Mouse (Mus musculus) gastrocnemius, postnatal 14 days (tissue): ENCODE data around the gene Ampd1. TPM values are rescaled to one million over a fixed set of nuclear protein-coding genes. Genes with fewer than 3 reads are reported as not detected.

Source experiments
- DNase-seq: peaks from one replicate; pipeline ENCODE4 v3.0.0; 2021; ENCODE audit warnings: mixed read lengths
- intact Hi-C: fragments of 180-260 bp; cut with DNase I; formaldehyde crosslinking; loops from one replicate; pipeline ENCODE4 v1.15.1; 2025; ENCODE audit warnings: low total_unique reads
- long read RNA-seq, 2 experiments: library from polyadenylated mRNA; stranded (forward); transcript quantifications; one replicate each; pipeline ENCODE4 v2.0.0; 2021
- total RNA-seq, 2 experiments: library from RNA; stranded (reverse); gene quantifications; 2 replicates each; pipeline ENCODE4 v1.2.3; 2021

The Ampd1 gene
- total RNA-seq = 100 to 1,000 TPM; 685 to 695 TPM
- long read RNA-seq, experiment 1, partial matches to known transcripts = 44 of 261 reads
- long read RNA-seq, experiment 1, other reads (novel, unspliced or antisense) = 217 of 261 reads
- long read RNA-seq, experiment 2, partial matches to known transcripts = 33 of 270 reads
- long read RNA-seq, experiment 2, other reads (novel, unspliced or antisense) = 237 of 270 reads

DNA sequence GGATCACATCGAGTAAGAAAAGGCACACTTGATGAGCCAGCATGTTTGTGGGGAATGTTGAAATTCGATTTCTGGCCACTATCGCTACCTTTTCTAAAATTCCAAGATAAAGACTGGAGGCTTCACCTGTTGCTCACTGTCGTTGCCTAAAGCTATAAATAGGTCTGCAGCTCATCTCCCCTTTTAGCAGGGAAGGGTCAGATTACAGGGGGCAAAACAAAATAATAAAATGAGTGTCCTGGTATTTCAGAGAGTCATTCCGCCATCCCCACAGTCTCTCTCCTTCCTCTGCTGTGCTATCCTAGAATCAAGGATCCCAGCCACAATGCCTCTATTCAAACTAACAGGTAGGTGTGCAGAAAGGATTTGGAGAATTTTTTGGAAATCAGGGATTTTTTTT is at the start of gene Ampd1:
Ampd1 (plus strand) TSS at position 244 of the 400 bp plus-strand sequence.
- intact Hi-C loops = no loop called here
- DNase-seq = no peak

DNA sequence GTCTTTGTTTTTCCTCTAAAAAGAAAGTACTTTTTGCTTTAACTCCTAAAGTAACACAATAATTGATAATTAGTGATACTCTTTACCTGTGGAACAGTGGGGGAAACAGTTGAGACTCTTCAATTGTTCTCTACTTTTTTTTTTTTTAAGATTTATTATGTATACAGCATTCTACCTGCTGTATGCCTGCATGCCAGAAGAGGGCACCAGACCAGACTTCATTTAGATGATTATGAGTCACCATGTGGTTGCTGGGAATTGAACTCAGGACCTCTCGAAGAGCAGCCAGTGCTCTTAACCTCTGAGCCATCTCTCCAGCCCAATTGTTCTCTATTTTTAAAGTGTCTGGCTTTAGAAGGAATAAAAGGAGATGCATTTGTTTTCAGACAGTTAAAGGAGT is 47.6 kb upstream of the Ampd1 start:
- no peak for DNase-seq
- intact Hi-C loops = no loop called here

DNA sequence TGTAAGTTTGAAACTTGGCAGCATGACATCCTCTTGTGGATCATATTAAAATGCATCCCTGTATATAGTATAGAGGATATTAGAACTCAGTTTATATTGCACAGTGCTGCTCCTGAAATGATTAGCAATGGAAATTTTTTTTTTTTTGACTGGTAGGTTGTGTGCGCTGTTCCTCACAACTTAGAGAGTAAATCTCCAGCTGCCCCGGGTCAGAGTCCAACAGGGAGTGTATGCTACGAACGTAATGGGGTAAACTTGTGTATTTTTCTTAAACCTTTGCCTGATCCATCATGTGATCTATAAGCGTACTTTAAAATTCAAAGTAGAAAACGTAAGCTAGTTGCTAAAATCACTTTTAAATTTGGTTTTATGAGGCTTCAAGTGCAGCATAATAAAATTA is 33.5 kb upstream of the Ampd1 start:
- no peak for DNase-seq
- intact Hi-C loops = no loop called here

DNA sequence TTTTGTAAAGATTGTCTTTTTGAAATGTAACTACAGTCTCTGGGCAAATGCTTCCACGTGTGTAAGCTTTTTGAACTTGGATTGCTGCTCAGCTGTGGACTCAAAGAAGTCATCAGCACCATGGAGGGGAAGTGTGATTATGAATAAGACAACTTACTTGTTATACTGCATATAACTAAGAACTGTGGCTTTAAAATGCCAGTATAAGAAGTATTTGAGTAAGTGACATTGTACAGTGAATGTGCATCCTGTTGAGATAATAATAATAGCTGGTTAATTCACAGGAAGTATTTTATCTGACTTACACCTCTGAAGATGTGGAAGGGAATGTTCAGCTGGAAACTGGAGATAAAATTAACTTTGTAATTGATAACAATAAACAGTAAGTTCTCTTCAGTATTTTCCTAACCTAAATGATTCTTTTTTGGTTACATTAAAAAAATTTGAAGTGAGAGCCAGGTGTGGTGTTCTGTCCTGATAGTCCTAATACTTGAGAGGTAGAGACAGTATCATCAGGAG is 32.9 kb upstream of the Ampd1 start:
- intact Hi-C loops = no loop called here
- no peak for DNase-seq

DNA sequence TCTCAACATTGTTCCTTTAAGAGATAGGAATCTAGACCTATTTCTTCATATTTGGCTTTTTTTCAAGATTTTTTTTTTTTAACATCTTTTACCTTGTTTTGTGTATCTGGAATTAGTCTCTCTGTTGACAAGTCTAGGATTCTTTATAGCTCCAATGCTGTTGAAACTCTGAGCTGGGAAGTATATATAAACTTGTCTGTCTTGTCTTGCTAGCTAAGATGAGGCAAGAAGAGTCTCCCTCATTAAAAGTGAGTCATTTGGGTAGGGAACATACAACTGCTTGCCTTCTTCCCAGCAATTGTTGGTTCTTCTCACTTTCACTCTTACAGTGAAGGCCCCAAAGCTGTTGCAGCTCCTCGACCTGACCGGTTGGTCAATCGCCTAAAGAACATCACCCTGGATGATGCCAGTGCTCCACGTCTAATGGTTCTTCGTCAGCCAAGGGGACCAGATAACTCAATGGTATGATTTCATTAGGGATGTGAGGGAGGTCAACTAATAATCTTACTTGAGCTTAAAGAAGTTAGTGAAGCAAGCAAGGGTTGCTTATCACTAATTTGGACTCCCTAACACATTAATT is 17.7 kb upstream of the Ampd1 start:
- no peak for DNase-seq
- intact Hi-C loops = no loop called here

DNA sequence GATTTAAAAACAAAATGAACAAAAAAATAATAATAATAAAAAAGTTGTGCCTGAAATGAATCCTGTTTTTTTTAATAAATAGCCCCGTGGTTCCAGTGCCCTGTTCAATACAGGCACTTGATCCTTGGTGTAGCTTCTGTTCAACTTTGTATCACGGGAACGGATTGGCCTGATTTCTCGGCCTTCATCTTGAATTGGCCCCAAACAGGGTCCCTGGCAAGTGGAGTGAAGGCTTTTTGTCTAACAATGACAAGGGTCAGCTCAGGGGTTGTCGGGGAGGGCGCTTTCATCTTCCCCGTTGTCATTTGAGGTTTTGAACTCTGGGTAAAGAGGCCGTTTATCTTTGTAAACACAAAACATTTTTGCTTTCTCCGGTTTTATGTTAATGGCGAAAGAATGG is 16.1 kb upstream of the Ampd1 start:
- intact Hi-C loops = no loop called here
- no peak for DNase-seq

DNA sequence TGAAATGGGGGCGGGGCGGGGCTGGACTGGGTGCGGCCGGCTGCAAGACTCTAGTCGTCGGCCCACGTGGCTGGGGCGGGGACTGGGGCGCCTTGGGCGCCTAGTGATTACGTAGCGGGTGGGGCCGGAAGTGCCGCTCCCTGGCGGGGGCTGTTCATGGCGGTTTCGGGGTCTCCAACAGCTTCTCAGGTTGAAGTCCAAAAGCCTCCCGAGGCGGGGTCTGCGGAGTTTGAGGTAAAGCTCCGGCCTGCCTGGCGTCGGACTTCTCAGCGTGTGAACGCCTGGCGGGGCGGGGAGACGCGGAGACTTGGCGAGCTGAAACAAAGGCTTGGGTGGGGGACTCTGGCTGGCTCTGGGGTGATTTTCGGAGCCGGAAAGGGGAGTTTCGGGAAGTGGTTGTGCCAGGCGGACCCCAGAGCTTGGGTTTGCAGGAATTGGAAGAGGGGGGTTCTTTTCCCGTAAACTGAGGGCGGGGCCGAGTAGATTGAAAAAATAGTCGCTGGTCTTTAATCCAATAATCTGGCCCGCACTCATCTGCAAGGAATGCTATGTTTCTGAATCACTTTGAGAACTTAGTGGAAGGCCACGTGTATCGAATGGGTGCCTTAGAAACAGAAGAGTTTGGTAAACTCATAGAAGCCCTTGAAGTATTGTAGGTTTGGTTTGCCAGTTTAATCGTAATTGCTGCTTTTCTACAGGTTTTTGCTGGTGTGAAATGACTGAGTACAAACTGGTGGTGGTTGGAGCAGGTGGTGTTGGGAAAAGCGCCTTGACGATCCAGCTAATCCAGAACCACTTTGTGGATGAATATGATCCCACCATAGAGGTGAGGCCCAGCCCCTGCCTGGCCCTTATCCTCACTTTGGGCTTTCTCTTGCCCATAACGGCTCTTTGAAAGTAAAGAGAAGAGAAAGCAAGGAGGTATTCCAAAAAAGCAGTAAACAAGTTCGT is 15.3 kb upstream of the Ampd1 start, which contains the start of gene Nras:
Nras (plus strand) TSS at position 79 of the 951 bp plus-strand sequence.
- intact Hi-C loops = no loop called here

DNA sequence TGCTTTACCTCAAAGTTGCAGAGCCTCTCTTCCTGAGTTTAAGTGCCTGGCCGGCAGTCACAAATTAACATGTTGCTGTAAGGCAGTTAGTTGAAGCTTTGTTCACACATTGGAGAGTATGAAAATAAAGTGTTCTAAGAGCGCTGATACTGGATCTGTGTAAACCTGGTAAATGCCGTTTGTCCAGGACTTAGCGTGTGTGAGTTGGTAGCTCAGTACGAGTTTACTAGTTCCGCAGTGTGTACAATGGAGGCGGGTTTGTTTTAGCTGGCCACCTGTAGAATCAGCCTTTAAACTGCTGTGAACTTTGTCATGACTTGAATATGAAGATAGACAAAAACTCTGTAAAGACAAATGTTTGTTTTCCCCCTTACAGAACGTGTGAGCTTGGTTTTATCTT is 6.9 kb upstream of the Ampd1 start:
- no peak for DNase-seq
- intact Hi-C loops = no loop called here

More for the DNA sequence above, 15.3 kb upstream of the Ampd1 start, which contains the start of gene Nras:
- DNase-seq = peak; percentile 97

DNA sequence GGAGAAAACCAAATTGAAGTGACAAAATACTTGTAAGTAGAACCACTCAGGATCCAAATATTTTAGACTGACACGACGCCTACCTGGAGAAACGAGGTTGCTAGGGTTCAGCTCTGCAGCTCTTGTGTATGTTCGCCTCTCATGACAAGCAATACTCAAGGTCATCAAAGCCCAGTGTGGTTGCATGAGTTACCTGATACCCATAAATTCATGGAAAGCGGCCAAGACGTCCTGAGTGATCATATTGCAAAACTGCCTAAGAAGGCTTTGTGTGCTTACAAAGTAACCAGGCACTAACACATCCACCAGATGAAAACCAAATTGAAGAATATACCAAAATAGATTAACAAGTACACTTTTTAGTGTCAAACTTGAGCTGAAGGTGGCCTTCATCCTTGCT is 4.8 kb upstream of the Ampd1 start:
- intact Hi-C loops = no loop called here
- DNase-seq = peak; percentile 18

DNA sequence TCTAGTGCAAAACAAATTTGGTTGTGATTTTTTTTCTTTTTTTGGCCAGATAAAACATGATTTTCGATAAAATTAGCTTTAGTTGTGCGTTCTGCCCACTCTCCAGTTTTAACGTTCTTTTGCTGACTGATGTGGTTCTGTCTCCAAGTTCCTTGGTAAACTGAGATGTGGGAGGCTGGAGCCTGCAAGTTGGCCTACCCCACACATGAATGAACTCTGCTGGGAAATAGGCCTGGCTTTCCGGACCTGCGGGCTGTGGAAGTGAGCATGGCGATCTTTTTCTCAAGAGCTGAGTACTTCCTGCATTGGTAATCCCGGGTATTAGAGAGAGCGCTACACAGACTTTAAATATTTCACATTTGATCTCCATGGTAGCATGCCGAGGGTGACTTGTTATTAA is 2.1 kb downstream of the Ampd1 start:
- intact Hi-C loops = no loop called here
- no peak for DNase-seq

DNA sequence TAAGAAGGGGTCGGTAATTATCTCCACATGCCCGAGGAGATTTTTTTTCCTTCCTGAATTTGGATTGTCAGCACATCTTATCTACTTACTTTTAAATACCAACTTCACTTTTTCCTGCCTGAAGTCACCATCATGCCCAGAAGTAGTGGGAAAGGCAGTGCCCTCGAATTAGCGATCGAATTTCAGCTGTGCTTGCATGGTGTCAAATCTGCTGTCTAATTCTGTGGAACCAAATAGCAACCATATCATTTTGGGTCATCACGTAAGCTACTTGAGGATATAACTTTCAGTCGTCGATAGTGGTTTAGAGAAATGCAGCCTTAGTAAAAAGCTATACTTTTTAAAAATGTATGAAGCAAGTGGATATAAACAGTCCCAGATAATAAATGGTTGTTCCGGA is 2.7 kb downstream of the Ampd1 start:
- no peak for DNase-seq
- intact Hi-C loops = no loop called here

DNA sequence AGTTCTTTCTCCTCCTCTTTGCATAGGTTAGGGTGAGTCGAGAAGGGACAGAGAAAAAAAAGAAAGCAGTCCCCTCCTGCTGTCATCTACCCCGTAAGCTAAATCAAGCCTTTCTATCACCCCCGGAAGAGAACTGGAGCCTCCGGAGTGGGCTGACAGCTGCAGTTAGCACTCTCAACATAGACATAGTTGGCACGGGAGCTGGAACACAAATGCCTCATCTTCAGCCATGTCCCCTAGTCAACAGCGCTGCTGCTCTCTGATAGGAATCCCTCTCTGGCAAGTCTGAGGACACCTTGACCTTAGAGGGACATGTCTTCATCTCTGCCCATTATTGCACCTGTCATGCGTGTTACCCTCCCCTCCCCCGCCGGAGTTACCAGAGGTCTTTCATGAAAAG is 5.5 kb downstream of the Ampd1 start:
- peak; percentile 46 for DNase-seq
- intact Hi-C loops = no loop called here

DNA sequence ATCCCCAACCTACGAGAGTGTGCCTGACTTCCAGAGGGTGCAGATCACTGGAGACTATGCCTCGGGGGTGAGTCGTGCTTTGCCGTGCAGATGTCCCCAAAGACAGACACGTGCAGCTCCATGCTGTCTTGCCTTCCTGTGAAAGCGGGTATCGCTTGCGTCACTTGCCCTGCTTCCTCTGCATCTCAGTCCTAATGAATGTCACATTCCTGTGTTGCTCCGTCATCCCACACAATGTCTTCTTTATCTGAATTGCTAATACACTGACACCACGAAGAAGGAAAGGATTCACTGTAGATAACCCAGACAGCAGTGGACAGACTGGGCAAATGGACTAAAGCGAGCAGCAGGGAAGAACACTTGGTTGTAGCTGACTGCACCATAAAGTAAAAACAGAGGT is 7.2 kb downstream of the Ampd1 start:
- no peak for DNase-seq
- intact Hi-C loops = no loop called here

DNA sequence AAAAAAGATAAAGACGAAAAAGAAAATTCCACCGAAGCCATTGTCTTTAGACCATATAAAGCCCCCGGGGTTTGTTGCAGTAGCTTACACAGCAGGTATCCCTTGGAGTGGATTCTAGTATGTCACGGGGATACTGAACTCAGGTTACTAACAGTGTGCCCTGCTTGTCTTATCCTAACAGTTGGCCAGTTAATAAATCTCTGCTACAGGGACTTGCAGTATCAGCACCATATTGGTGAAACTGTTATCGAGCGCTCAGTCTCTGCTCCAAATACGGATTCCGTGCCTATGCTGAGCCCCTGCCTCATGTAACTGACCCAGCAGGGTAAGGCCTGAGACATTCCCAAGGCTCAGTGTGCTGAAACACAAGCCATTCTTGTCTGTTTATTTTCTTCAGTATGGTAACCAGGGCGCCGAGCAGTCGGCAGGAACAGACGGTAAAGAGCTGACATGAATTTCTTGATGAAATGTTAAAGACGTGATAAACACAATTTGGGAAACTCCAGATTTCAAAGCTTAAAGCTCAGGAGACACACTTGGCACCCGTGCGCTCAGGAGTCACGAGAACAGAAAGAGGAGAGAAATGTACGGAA is 8.1 kb downstream of the Ampd1 start:
- no peak for DNase-seq
- intact Hi-C loops = no loop called here

DNA sequence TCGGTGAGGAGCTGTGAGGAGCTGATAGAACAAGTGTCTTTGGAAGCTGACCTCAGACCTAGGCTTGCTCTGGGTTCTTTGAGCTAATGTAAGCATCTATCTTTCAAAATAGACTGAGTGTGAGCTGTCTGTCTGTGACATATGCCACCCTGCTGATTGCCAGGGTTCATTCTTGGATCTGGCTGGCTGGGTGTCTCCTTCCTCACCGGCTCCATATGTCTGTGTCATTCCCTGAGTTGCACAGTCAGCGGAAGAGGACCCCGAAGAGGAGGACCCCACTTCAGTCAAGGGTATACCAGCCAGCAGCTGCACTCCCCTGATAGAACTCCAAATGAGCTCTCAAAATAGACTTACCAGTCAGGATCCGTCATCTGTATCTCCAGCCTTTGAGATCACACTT is 8.9 kb downstream of the Ampd1 start:
- intact Hi-C loops = no loop called here
- peak; percentile 15 for DNase-seq

DNA sequence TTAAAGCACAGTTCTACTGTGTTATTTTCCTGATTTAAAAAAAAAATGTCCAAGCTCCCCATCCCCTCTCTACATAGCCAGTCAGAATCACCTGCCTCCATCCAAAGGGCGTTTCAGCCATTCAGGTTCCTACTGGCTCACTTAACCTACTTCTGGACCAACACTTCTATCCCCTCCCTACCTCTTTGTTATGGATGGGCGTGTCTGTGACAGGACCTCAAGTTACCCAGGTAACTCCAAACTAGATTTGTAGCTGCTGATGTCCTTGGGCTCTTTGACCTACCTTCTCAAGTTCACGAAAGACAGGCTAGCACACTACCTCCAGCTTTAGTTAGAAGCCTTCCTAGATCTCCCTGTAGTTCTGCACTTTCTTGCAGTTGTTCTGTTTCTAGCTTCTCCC is 12.2 kb downstream of the Ampd1 start:
- intact Hi-C loops = no loop called here
- no peak for DNase-seq

DNA sequence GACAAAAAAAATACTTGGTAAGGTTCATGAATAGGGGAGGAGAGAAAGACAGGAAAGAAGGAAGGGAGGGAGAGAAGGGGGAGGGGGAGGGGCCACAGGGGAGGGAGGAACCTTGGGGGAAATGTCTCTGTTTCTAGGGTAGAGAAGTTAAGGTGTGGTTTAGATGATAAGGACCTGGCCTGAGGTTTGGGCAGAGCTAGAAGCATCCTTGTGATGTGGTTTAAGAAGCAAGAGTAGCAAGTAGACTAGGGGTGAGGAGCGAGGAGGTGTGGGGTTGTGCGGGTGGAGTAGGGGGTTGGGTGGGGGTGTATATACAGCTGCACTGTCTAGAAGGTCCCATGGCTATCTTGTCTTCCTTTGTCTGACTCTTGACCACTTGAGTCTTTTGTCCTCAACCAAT is 17.9 kb downstream of the Ampd1 start:
- no peak for DNase-seq

DNA sequence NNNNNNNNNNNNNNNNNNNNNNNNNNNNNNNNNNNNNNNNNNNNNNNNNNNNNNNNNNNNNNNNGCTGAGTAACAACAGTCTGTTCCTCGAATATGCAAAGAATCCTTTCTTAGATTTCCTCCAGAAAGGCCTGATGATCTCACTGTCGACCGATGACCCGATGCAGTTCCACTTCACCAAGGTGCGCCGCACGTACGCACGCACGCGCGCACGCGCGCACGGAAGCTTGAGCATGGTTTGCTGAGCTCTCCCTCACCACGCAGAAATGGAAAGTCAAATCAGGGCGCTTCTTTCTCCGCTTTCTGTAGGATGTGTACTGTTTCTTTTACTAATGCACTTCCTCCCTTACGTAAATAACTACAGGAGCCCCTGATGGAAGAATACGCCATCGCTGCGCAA is 24.8 kb downstream of the Ampd1 start:
- intact Hi-C loops = no loop called here
- DNase-seq = no peak

More for the DNA sequence above, 17.9 kb downstream of the Ampd1 start:
- intact Hi-C loops = no loop called here

DNA sequence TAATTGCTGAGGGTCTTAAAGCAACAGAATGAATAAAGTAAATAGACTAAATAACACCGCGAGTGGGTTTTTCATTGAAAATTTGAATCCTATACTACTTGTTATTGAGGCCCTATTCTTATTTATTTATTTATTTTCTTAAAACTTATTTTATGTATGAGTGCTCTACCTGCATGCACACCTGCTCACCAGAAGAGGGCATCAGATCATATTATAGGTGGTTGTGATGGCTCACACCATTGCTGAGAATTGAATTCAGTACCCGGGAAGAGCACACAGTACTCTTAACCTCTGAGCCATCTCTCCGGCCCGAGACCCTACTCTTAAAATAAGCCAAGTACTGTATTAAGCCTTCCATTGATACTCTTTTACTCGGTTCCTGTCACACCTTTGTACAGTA is 25.9 kb downstream of the Ampd1 start:
- no peak for DNase-seq
- intact Hi-C loops = loop anchor here (10.0 kb wide), 1 partner anchor 65 kb away; no protein-coding TSS in a partner anchor

DNA sequence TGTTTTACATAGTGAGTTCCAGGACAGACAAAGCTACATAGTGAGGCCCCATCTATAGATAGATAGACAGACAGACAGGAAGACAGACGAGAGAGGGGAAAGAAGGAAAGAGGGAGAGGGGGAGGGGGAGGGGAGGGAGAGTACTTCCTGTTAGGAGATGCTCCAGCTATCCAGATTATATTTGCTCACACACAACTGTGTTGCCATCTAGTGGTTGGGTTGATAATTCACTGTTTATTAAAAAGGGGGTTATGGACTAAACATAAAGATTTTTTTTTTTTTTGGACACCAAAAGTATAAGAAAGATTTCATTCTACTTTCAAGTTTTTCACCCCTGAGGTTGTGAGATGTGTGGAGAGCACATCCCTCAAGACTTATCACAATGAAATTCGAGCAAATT is 26.9 kb downstream of the Ampd1 start:
- intact Hi-C loops = loop anchor here (10.0 kb wide), 1 partner anchor 64 kb away; no protein-coding TSS in a partner anchor

More for the DNA sequence above, 26.9 kb downstream of the Ampd1 start:
- no peak for DNase-seq
